Mouse (Mus musculus) limb, embryonic 15.5 days (tissue): ENCODE data around the gene Cttn. TPM values are rescaled to one million over a fixed set of nuclear protein-coding genes. Genes with fewer than 3 reads are reported as not detected.
A peak's percentile ranks its signal among the peaks of the same experiment; 100 is the strongest.

Experiments
- ATAC-seq: fragments of 200-750 bp; cut with Nextera tagmentation; 2 replicates; pipeline ENCODE4 v1.8.0; 2017; ENCODE audit warnings: low read depth, moderate TSS enrichment; ENCODE audit not compliant: insufficient number of reproducible peaks, low FRiP score, low TSS enrichment
- H3K27ac ChIP-seq: fragments of 300-500 bp; sonication (generic); 2 replicates; pipeline ENCODE4 v1.5.1; 2015; ENCODE audit warnings: moderate library complexity, mild to moderate bottlenecking, inconsistent platforms
- H3K27me3 ChIP-seq: fragments of 300-500 bp; sonication (generic); 2 replicates; pipeline ENCODE4 v1.6.1; 2015; ENCODE audit warnings: inconsistent platforms
- H3K36me3 ChIP-seq: fragments of 300-500 bp; sonication (generic); 2 replicates; pipeline ENCODE4 v1.6.1; 2015; ENCODE audit warnings: inconsistent platforms
- H3K4me1 ChIP-seq: fragments of 300-500 bp; sonication (generic); 2 replicates; pipeline ENCODE4 v1.6.1; 2015; ENCODE audit warnings: inconsistent platforms
- H3K4me2 ChIP-seq: fragments of 300-500 bp; sonication (generic); 2 replicates; pipeline ENCODE4 v1.6.1; 2015; ENCODE audit warnings: mild to moderate bottlenecking, inconsistent platforms
- H3K4me3 ChIP-seq: fragments of 300-500 bp; sonication (generic); 2 replicates; pipeline ENCODE4 v1.5.1; 2015; ENCODE audit warnings: mild to moderate bottlenecking, inconsistent platforms
- H3K9ac ChIP-seq: fragments of 300-500 bp; sonication (generic); 2 replicates; pipeline ENCODE4 v1.6.1; 2015; ENCODE audit warnings: inconsistent platforms
- H3K9me3 ChIP-seq: fragments of 300-500 bp; sonication (generic); 2 replicates; pipeline ENCODE4 v1.6.1; 2016; ENCODE audit warnings: inconsistent platforms
- WGBS: fragments of 180-500 bp; shearing (Covaris S2); methylation state at CpG from one replicate; pipeline ENCODE4 v1.1.7; 2015; 5-methylcytosine and 5-hydroxymethylcytosine counted together
- polyA plus RNA-seq: library from polyadenylated mRNA; unstranded; fragments of >200 nt; fragmentation: Nextera tagmentation; extraction: Ambion mirVana; gene quantifications from 2 replicates; pipeline ENCODE4 v1.2.1, GENCODE M21; 2015

The Cttn gene
- polyA plus RNA-seq, 1 experiment from 2014 or later = 183 TPM

DNA sequence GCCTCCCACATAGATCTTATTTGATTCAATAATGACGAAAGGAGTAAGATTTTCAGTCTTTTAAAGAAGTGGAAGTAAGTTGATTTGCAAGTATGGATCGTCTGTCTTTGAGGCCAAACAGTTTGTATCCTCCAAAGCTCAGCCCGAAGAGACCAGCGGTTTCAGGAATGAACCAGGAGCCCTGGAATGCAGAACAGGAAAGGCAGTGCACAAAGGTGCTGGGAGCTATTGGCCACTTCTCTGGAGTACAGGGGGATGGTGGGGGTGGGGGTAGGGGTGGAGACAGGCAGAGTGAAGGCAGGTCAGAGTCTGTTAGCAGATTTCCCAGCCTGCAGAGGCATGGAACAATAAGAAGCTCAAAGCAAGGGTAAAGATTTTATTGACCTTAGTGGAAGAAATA lies 2.7 kb upstream of the Cttn start:
- no peak for ATAC-seq
- 55% methylated on average over 4 of the region's 4 CpGs for WGBS
- no peak overlapping the region for H3K9ac ChIP-seq
- H3K27me3 ChIP-seq = no peaks in the 10 kb centered on the region
- H3K4me2 ChIP-seq = no peak overlapping the region
- no peak overlapping the region for H3K27ac ChIP-seq
- H3K9me3 ChIP-seq = no peaks in the 10 kb centered on the region
- H3K4me1 ChIP-seq = peaks cover 14% of the 10 kb centered on the region
- peaks cover 22% of the 10 kb centered on the region for H3K36me3 ChIP-seq
- no peak overlapping the region for H3K4me3 ChIP-seq

DNA sequence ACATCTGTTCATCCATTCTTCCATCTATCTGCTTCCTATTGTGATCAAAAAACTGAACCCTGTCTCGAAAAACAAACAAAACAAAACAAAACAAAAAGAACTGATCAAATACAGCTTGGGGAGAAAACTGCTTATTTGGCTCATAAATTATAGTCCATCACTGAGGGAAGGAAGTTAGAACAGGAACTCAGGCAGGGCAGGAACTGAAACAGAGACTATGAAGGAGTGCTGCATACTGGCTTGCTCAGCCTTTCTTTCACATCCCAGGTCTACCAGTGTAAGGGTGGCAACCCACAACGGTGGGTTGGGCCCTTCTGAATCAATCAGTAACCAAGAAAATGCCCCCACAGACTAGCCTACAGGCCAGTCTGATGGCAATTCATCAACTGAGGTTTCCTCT lies 294 bp upstream of the Cttn start:
- no peaks in the 10 kb centered on the region for H3K9me3 ChIP-seq
- peaks cover 11% of the 10 kb centered on the region for H3K36me3 ChIP-seq
- no peak for ATAC-seq
- H3K27ac ChIP-seq = peak overlapping the region; percentile 89; the same call in 1 of the 2 replicates
- H3K4me2 ChIP-seq = peak overlapping the region; percentile 76
- H3K9ac ChIP-seq = peak overlapping the region; percentile 94
- H3K4me3 ChIP-seq = peak overlapping the region; percentile 93
- 82% methylated on average over 2 of the region's 2 CpGs for WGBS
- peaks cover 15% of the 10 kb centered on the region for H3K4me1 ChIP-seq
- H3K27me3 ChIP-seq = no peaks in the 10 kb centered on the region

DNA sequence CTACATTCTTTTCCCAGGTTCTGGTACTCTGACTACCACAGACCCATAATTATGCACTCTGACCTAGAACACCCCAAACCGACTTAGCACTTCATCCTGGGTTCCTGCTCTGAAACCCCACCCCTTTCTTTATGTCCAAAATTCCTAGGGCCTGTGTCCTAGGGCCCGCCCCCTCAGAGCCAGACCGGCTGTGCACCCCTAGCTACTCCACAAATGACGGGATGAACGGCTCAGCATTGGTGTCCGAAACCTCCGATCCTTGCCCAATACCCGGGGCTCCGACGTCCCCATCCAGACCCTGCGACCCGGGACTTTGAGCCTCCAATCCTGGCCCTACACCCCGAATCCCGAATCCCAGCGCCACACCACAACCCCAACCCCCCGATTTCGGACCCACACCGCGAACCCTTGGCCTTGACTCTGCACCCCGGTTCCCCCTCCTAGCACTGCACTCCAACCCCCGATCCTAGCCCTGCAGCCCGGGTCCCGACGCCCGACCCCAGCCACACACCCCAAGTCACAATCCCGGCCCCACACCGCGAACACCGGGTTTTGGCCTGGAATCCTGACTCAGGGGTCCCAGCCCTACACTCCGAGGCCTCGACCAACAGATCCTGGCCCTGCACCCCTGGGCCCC lies 783 bp downstream of the Cttn start:
- no peaks in the 10 kb centered on the region for H3K27me3 ChIP-seq
- no peaks in the 10 kb centered on the region for H3K9me3 ChIP-seq
- H3K36me3 ChIP-seq = peaks cover 14% of the 10 kb centered on the region
- WGBS = 2% methylated on average over 31 of the region's 31 CpGs
- peak overlapping the region; percentile 89 for H3K27ac ChIP-seq
- peak overlapping the region; percentile 94 for H3K9ac ChIP-seq
- no peak; the same call in 1 of the 2 replicates for ATAC-seq
- H3K4me3 ChIP-seq = peak overlapping the region; percentile 93
- H3K4me2 ChIP-seq = peak overlapping the region; percentile 76
- peaks cover 15% of the 10 kb centered on the region for H3K4me1 ChIP-seq

DNA sequence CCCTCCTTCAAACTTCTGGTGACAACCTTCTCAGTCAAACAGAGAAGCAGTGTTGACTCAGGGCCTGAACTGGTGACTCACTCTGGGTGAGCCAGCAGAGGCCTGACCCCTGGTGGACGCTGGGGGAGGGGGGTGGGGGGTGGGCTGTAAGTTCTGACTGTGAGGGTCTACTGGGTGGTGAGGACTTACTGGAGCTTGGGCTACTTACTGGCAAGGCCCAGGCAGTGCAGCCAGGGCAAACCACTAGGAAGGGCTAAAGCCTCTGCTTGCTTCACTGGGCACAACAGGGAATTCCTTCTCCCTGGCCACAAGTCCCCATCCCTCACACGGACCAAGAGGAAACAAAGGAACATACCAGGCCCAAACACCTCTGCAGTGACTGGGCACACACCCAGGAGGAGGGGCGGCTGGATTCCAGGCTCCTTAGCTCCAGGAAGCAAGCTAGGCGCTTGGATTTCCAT lies 1.6 kb downstream of the Cttn start:
- Histone ChIP-seq H3K4me1 (peaks cover 15% of the 10 kb centered on the region), H3K36me3 (peaks cover 22% of the 10 kb centered on the region), H3K27me3 (no peaks in the 10 kb centered on the region), H3K9me3 (no peaks in the 10 kb centered on the region), H3K27ac (peak overlapping the region; percentile 89), H3K9ac (peak overlapping the region; percentile 94; the same call in 1 of the 2 replicates), H3K4me3 (peak overlapping the region; percentile 93), H3K4me2 (peak overlapping the region; percentile 76)
- ATAC-seq = no peak
- WGBS = 9% methylated on average over 4 of the region's 4 CpGs

DNA sequence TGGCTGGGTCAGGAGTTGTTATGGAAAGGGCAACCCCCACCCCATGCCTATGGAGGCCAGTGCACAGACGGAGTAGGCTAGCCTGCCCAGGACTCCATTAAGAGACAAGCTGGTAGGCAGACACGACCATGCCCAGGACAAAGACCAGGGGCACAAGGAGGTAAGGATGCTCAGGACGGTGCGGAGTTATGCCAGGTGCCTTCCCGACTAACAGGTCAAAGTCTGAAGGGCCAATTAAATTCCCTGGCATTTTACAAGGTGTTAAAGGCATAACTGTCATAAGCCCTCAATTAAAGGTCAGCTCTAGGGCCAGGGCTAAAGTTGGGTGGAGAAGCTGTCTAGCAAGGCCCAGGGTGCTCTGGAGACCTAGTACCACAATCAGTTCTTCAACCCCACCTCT lies 2.1 kb downstream of the Cttn start:
- Histone ChIP-seq H3K4me2 (peak overlapping the region; percentile 76; the same call in 1 of the 2 replicates), H3K27ac (no peak overlapping the region; the same call in 1 of the 2 replicates), H3K27me3 (no peaks in the 10 kb centered on the region), H3K4me1 (peaks cover 15% of the 10 kb centered on the region), H3K36me3 (peaks cover 26% of the 10 kb centered on the region), H3K9ac (no peak overlapping the region), H3K9me3 (no peaks in the 10 kb centered on the region), H3K4me3 (peak overlapping the region; percentile 93; the same call in 1 of the 2 replicates)
- no peak for ATAC-seq
- 68% methylated on average over 5 of the region's 5 CpGs for WGBS

DNA sequence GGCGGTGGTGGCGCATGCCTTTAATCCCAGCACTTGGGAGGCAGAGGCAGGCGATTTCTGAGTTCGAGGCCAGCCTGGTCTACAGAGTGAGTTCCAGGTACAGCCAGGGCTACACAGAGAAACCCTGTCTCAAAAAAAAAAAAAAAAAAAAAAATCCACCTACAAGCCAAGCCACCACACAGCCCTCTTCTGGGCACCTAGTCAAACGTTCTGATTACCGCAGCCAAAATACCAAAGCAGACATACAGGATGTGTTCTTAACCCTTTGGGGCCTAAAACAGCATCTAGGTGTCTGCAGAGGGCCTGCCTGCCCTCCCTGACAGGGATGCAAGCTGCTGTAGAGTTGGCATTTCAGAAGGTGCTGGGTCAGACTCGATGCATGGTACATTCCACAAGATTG lies 8.2 kb downstream of the Cttn start:
- Histone ChIP-seq H3K4me2 (no peak overlapping the region), H3K9me3 (no peaks in the 10 kb centered on the region), H3K36me3 (peaks cover 87% of the 10 kb centered on the region), H3K4me3 (no peak overlapping the region), H3K9ac (no peak overlapping the region), H3K4me1 (no peaks in the 10 kb centered on the region), H3K27ac (no peak overlapping the region), H3K27me3 (no peaks in the 10 kb centered on the region)
- no peak for ATAC-seq
- 84% methylated on average over 7 of the region's 7 CpGs for WGBS

DNA sequence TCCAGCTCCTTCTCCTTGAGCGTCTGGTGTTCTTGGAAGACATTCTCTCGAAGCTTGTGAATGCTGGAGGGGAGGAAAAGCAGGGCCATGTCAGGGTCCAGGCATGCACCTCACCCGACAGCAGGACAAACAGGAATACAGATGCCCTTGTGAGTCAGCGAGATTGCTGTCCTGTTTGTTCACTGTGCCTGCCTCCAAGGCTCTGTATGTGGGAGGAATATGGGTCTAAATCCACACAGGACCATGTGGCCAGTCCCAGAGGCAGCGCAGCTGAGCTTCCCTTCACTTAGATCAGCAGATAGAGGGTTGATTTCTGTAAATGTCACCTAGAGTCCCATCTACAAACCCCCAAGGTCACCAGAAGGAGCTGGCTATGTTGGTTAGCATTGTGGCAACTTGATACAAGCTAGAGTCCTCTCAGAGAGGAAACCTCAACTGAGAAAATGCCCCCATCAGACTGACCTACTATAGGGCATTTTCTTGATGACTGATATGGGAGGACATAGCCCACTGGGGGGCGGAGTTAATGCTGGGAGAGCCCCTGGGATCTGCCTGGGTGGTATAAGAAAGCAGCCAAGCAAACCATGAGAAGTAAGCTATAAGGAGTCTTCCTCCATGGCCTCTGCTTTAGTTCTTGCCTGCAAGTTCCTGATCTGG lies 9.4 kb downstream of the Cttn start:
- Histone ChIP-seq H3K27ac (no peak overlapping the region), H3K4me1 (no peaks in the 10 kb centered on the region), H3K36me3 (peaks cover 95% of the 10 kb centered on the region), H3K4me2 (no peak overlapping the region), H3K9me3 (no peaks in the 10 kb centered on the region), H3K4me3 (no peak overlapping the region), H3K9ac (no peak overlapping the region), H3K27me3 (no peaks in the 10 kb centered on the region)
- no peak for ATAC-seq
- WGBS = 90% methylated on average over 6 of the region's 6 CpGs

DNA sequence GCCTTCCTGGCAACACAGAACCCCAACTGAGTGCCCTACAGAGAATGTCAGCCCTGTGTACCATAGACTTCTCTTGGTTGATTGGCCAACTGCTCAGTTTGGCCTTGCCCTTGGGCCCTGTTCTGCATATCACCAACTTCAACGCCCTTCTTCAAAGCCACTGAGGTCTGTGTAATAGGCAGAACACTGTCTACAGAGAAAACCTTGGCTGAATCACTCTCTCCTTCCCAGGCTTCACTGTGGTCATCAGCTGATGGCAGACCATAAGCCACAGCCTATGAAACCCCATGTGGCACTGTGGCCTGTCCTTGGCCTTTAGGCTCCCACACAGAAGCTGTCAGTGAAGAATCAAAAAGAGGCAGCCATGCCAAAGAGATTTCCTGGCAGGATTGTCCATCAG lies 11.9 kb downstream of the Cttn start:
- Histone ChIP-seq H3K9me3 (no peaks in the 10 kb centered on the region), H3K4me1 (no peaks in the 10 kb centered on the region), H3K27me3 (no peaks in the 10 kb centered on the region), H3K4me2 (no peak overlapping the region), H3K4me3 (no peak overlapping the region), H3K36me3 (peaks cover 99% of the 10 kb centered on the region), H3K27ac (no peak overlapping the region), H3K9ac (no peak overlapping the region)
- 92% methylated on average over 1 of the region's 1 CpGs for WGBS
- no peak for ATAC-seq

DNA sequence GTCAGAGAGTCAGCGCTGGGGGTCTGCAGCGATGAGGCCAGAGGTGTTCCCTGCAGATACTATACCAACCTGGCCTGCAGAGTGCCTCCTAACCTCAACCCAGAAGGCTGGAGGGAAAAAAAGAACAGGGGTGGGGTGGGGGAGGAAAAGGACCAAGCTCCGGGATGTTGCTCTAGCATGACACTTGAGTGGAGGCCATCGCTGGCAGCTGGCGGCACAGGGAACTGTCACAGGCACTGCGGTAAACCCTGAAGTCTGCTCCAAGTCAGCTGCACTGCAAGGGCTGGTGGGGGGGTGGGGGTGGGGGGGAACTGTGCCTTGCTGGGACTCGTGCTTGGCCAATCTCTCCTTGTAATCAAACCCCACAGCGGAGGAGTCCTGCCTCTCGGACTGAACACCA lies 20.1 kb downstream of the Cttn start:
- Histone ChIP-seq H3K4me1 (no peaks in the 10 kb centered on the region), H3K27ac (no peak overlapping the region), H3K9ac (no peak overlapping the region), H3K4me2 (no peak overlapping the region), H3K36me3 (peaks cover 100% of the 10 kb centered on the region), H3K9me3 (no peaks in the 10 kb centered on the region), H3K4me3 (no peak overlapping the region), H3K27me3 (no peaks in the 10 kb centered on the region)
- WGBS = 92% methylated on average over 9 of the region's 9 CpGs
- ATAC-seq = no peak

DNA sequence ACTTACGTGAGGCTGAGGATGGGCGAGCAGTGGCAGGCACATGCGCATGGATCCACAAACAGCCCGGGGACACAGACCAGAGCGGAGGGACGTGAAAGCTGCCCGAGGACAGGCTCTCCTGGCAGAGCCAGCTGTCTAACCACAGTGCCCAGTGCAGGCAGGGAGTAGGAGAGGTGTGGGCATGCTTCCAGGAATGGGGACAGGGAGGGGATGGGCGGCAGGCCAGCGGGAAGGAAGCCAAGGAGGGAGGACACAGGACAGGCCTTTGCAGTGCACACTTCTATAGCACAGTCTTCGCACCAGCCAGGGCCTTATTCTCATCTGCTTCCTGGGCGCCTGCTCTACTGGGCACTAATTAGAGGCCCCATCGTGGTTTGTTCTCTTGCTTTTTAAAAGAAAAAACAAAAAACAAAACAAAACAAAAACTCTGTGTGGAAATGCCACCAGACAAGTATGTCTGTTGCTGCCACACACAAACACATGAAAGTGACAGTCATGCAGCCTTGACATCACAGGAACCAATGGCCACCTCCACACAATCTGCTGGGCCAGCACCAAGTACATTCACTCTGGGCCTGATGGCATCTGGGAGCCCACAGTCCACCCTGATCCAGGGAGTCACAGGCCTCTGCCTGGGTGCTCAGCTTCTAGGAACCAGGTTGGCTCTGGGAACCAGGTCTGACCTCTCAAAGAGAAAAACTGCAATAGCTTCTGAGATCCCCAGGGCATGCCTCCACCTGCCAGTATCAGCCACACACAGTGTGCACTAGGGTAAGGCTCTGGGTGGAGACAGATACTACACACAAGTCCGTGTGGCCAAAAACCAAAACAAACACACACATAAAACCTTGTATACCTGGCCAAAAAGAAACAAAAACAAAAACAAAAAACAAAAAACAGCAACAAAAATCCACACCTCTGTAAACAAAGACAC lies 20.9 kb downstream of the Cttn start:
- Histone ChIP-seq H3K4me3 (no peak overlapping the region), H3K4me2 (no peak overlapping the region), H3K9me3 (no peaks in the 10 kb centered on the region), H3K27ac (no peak overlapping the region), H3K9ac (no peak overlapping the region), H3K27me3 (no peaks in the 10 kb centered on the region), H3K4me1 (no peaks in the 10 kb centered on the region), H3K36me3 (peaks cover 100% of the 10 kb centered on the region)
- peak; percentile 60; the same call in 1 of the 2 replicates for ATAC-seq
- WGBS = 90% methylated on average over 13 of the region's 13 CpGs

DNA sequence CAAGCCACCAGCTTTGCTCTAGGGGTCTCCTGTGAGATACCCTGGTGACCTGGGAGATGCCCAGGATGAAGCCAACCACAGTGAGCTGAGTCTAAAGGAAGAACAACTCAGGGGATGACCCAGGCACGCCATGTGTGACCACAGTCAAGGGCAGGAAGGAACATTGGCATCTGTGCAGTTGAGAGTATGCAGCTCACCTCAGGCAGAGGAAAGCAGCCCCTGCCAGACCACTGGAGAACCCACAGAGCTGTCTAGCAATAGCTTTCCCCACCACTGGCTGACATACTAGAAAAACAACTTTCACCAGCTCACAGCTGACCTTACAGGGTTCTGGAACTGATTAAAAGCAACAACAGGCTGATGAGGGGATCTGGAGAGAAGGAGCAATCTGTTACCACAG lies 22.6 kb downstream of the Cttn start:
- Histone ChIP-seq H3K4me3 (no peak overlapping the region), H3K9ac (no peak overlapping the region), H3K36me3 (peaks cover 95% of the 10 kb centered on the region), H3K27ac (no peak overlapping the region), H3K27me3 (no peaks in the 10 kb centered on the region), H3K4me2 (no peak overlapping the region), H3K9me3 (no peaks in the 10 kb centered on the region), H3K4me1 (no peaks in the 10 kb centered on the region)
- no peak for ATAC-seq
- 79% methylated on average over 1 of the region's 1 CpGs for WGBS

DNA sequence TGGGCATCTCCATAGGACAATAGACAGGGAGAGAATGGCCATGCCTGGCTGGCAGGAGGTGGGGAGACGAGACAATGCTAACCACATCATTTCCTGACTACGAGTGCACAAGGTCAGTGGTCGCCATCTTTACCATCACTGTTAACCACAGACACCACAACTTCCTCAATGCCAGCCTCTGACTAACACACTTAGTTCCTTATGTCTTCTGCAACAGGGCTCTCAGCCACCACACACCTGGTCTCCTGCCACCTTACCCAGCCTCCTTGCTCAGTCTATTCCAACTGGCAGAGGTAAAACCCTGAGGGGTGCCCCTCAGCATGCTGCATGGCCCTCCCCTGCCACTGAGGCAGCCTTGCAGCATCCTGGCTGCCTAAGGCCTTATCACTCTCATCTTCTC lies 23.7 kb downstream of the Cttn start:
- Histone ChIP-seq H3K27ac (no peak overlapping the region), H3K4me1 (no peaks in the 10 kb centered on the region), H3K9ac (no peak overlapping the region), H3K27me3 (no peaks in the 10 kb centered on the region), H3K9me3 (no peaks in the 10 kb centered on the region), H3K4me3 (no peak overlapping the region), H3K36me3 (peaks cover 89% of the 10 kb centered on the region), H3K4me2 (no peak overlapping the region)
- no peak for ATAC-seq
- 82% methylated on average over 3 of the region's 3 CpGs for WGBS
